Mouse (Mus musculus) MEL (cell line): Measurements from ENCODE around the gene AC134908.4. TPM values are rescaled to one million over a fixed set of nuclear protein-coding genes. Genes with fewer than 3 reads are reported as not detected.

Experiments
- DNase-seq: peaks from one replicate; pipeline ENCODE4 v3.0.0; 2011; ENCODE audit warnings: low read depth, low spot score
- H3K27ac ChIP-seq: 2 replicates; pipeline ENCODE4 v1.5.1; 2012; ENCODE audit warnings: low read depth, mild to moderate bottlenecking, control low read depth, low read length, moderate library complexity; ENCODE audit not compliant: control insufficient read depth
- H3K27me3 ChIP-seq, 2 experiments: fragments of 150-350 bp in 1 of 2; sonication (generic) in 1 of 2; 2 replicates each; pipeline ENCODE4 v1.6.1; 2012; ENCODE audit warnings: low read length in 2 of 2, mild to moderate bottlenecking in 2 of 2, improper control_type of control experiment in 1 of 2, moderate library complexity in 1 of 2; ENCODE audit not compliant: insufficient read depth in 2 of 2, control insufficient read depth in 1 of 2
- H3K36me3 ChIP-seq, 2 experiments: 2 replicates each; pipeline ENCODE4 v1.6.1; 2012 to 2014; ENCODE audit warnings: low read length in 2 of 2, improper control_type of control experiment in 1 of 2, inconsistent platforms in 1 of 2, mild to moderate bottlenecking in 1 of 2; ENCODE audit not compliant: insufficient read depth in 2 of 2, control insufficient read depth in 1 of 2
- H3K4me1 ChIP-seq, 2 experiments: fragments of 150-350 bp in 1 of 2; sonication (generic) in 1 of 2; 2 replicates each; pipeline ENCODE4 v1.6.1; 2012; ENCODE audit warnings: low read length in 2 of 2, improper control_type of control experiment in 1 of 2, mild to moderate bottlenecking in 1 of 2; ENCODE audit not compliant: insufficient read depth in 2 of 2, control insufficient read depth in 1 of 2
- H3K4me3 ChIP-seq, 2 experiments: fragments of 150-350 bp in 1 of 2; sonication (generic) in 1 of 2; 2 replicates each; pipeline ENCODE4 v1.5.1; 2012; ENCODE audit warnings: low read depth in 2 of 2, low read length in 2 of 2, mild to moderate bottlenecking in 2 of 2, moderate library complexity in 2 of 2, control low read depth in 1 of 2, improper control_type of control experiment in 1 of 2; ENCODE audit not compliant: control insufficient read depth in 1 of 2, insufficient read depth in 1 of 2
- H3K79me2 ChIP-seq: 2 replicates; pipeline ENCODE4 v1.6.1; 2012; ENCODE audit warnings: mild to moderate bottlenecking, low read length, moderate library complexity; ENCODE audit not compliant: control insufficient read depth, poor library complexity, insufficient read depth
- H3K9ac ChIP-seq: 2 replicates; pipeline ENCODE4 v1.6.1; 2012; ENCODE audit warnings: low read depth, mild to moderate bottlenecking, control low read depth, low read length, moderate library complexity; ENCODE audit not compliant: control insufficient read depth, poor library complexity, severe bottlenecking
- H3K9me3 ChIP-seq: fragments of 150-350 bp; sonication (generic); replicated peaks from 2 replicates; pipeline ENCODE4 v1.6.1; 2012; ENCODE audit warnings: mild to moderate bottlenecking, low read length, improper control_type of control experiment, moderate library complexity; ENCODE audit not compliant: insufficient read depth
- GATA1 ChIP-seq: IDR thresholded peaks from 2 replicates; pipeline ENCODE4 v1.6.1; 2011; ENCODE audit warnings: low read depth, low read length, improper control_type of control experiment
- HCFC1 ChIP-seq: IDR thresholded peaks from 2 replicates; pipeline ENCODE4 v1.6.1; 2012; ENCODE audit warnings: low read depth, mild to moderate bottlenecking, inconsistent platforms, low read length, improper control_type of control experiment, moderate library complexity
- MAFK ChIP-seq: IDR thresholded peaks from 2 replicates; pipeline ENCODE4 v1.6.1; 2011; ENCODE audit warnings: low read depth, mild to moderate bottlenecking, low read length, improper control_type of control experiment, borderline replicate concordance
- MXI1 ChIP-seq: IDR thresholded peaks from 2 replicates; pipeline ENCODE4 v1.6.1; 2011; ENCODE audit warnings: mild to moderate bottlenecking, low read depth, low read length, improper control_type of control experiment
- MYB ChIP-seq: IDR thresholded peaks from 2 replicates; pipeline ENCODE4 v1.6.1; 2011; ENCODE audit warnings: mild to moderate bottlenecking, low read depth, low read length, improper control_type of control experiment
- MYC ChIP-seq: IDR thresholded peaks from 2 replicates; pipeline ENCODE4 v1.6.1; 2011; ENCODE audit warnings: low read depth, mild to moderate bottlenecking, low read length, improper control_type of control experiment, moderate library complexity
- NRF1 ChIP-seq: IDR thresholded peaks from 2 replicates; pipeline ENCODE4 v1.6.1; 2014; ENCODE audit warnings: low read depth, mild to moderate bottlenecking, inconsistent platforms, low read length, improper control_type of control experiment, moderate library complexity; ENCODE audit not compliant: poor library complexity, insufficient read depth, severe bottlenecking
- POLR2A ChIP-seq, 2 experiments: IDR thresholded peaks; 2 replicates each; pipeline ENCODE4 v1.6.1; 2011 to 2012; ENCODE audit warnings: low read length in 2 of 2, mild to moderate bottlenecking in 2 of 2, control low read depth in 1 of 2, improper control_type of control experiment in 1 of 2, low read depth in 1 of 2, moderate library complexity in 1 of 2; ENCODE audit not compliant: control insufficient read depth in 1 of 2, insufficient read depth in 1 of 2, poor library complexity in 1 of 2
- RCOR1 ChIP-seq: IDR thresholded peaks from 2 replicates; pipeline ENCODE4 v1.6.1; 2012; ENCODE audit warnings: low read depth, mild to moderate bottlenecking, inconsistent platforms, low read length, improper control_type of control experiment
- SIN3A ChIP-seq: IDR thresholded peaks from 2 replicates; pipeline ENCODE4 v1.6.1; 2012; ENCODE audit warnings: low read length, improper control_type of control experiment, inconsistent platforms
- TCF12 ChIP-seq: IDR thresholded peaks from 2 replicates; pipeline ENCODE4 v1.6.1; 2014; ENCODE audit warnings: low read depth, mild to moderate bottlenecking, inconsistent platforms, low read length, improper control_type of control experiment, moderate library complexity
- USF1 ChIP-seq: IDR thresholded peaks from 2 replicates; pipeline ENCODE4 v1.6.1; 2014; ENCODE audit warnings: low read depth, mild to moderate bottlenecking, inconsistent platforms, low read length, improper control_type of control experiment, moderate library complexity
- ZC3H11A ChIP-seq: IDR thresholded peaks from 2 replicates; pipeline ENCODE4 v1.6.1; 2012; ENCODE audit warnings: low read depth, mild to moderate bottlenecking, inconsistent platforms, low read length, improper control_type of control experiment
- ZKSCAN1 ChIP-seq: IDR thresholded peaks from 2 replicates; pipeline ENCODE4 v1.6.1; 2012; ENCODE audit warnings: low read depth, mild to moderate bottlenecking, inconsistent platforms, low read length, improper control_type of control experiment, moderate library complexity
- polyA plus RNA-seq, 2 experiments: library from polyadenylated mRNA; stranded (reverse) in 1 of 2; unstranded in 1 of 2; fragments of >175 nt in 1 of 2; fragments of >200 nt in 1 of 2; gene quantifications; 2 replicates each; pipeline versions ENCODE4 v1.2.1 to v1.2.4; 2012; ENCODE audit warnings: low replicate concordance in 2 of 2, low read depth in 1 of 2; ENCODE audit not compliant: insufficient read length in 2 of 2, insufficient read depth in 1 of 2, missing spikeins in 1 of 2
- total RNA-seq: library from RNA; depleted of rRNA; stranded (reverse); fragments of 300-350 nt; gene quantifications from 2 replicates; pipeline ENCODE4 v1.2.3, GENCODE M21; 2012

AC134908.4 gene
- total and polyA plus RNA-seq, 3 experiments: 0.92 TPM; not detected in 2

GRCm38 (mm10) chr17:25796211-25796771, 832 bp upstream of the AC134908.4 start:
- TF ChIP-seq MYC: no peak
- TF ChIP-seq HCFC1: no peak
- 0 out of 4 replicates have a peak, but pooled peaks of 1 of the 2 experiments have one; percentile 1 for TF ChIP-seq POLR2A (IDR thresholded peaks at IDR 0.05; ENCODE audit: control insufficient read depth in 1 of 2, insufficient read depth in 1 of 2, low read depth in 1 of 2, low read length in 2 of 2, poor library complexity in 1 of 2)
- peak overlapping the region; percentile 69 to 95 for H3K4me3 ChIP-seq
- peaks cover 0 to 4% of the 10 kb centered on the region in 2 experiments; a peak in 1 of 4 replicates for H3K36me3 ChIP-seq
- H3K4me1 ChIP-seq: peaks cover 0 to 24% of the 10 kb centered on the region in 2 experiments; a peak in 1 of 4 replicates
- H3K9ac ChIP-seq: peak overlapping the region; percentile 73
- peak; percentile 40 for DNase-seq
- H3K27me3 ChIP-seq: no peaks in the 10 kb centered on the region
- peaks cover 19% of the 10 kb centered on the region for H3K79me2 ChIP-seq
- no peak overlapping the region for H3K27ac ChIP-seq
- no peaks in the 10 kb centered on the region for H3K9me3 ChIP-seq

- H3K4me3 ChIP-seq: no peak overlapping the region
- H3K27ac ChIP-seq: no peak overlapping the region
- peaks cover 0 to 9% of the 10 kb centered on the region in 2 experiments; a peak in 1 of 4 replicates for H3K36me3 ChIP-seq
- TF ChIP-seq MYB: no peak
- TF ChIP-seq GATA1: no peak
- TF ChIP-seq SIN3A: no peak
- TF ChIP-seq MYC: no peak
- no peak for TF ChIP-seq USF1
- TF ChIP-seq ZC3H11A: no peak
- TF ChIP-seq MXI1: no peak
- no peak for TF ChIP-seq HCFC1
- no peak for TF ChIP-seq NRF1
- TF ChIP-seq MAFK: no peak
- no peak for TF ChIP-seq ZKSCAN1
- no peaks in the 10 kb centered on the region for H3K27me3 ChIP-seq
- peaks cover 20% of the 10 kb centered on the region for H3K79me2 ChIP-seq
- H3K4me1 ChIP-seq: peaks cover 0 to 30% of the 10 kb centered on the region in 2 experiments; a peak in 2 of 4 replicates
- H3K9ac ChIP-seq: no peak overlapping the region
- DNase-seq: no peak
- no peaks in the 10 kb centered on the region for H3K9me3 ChIP-seq
These were observed 461 bp downstream of the AC134908.4 start for GRCm38 (mm10) chr17:25794998-25795397.

GRCm38 (mm10) chr17:25794197-25794596, 1.3 kb downstream of the AC134908.4 start:
- H3K4me1 ChIP-seq: peaks cover 0 to 30% of the 10 kb centered on the region in 2 experiments; a peak in 2 of 4 replicates
- no peaks in the 10 kb centered on the region for H3K9me3 ChIP-seq
- no peak overlapping the region for H3K9ac ChIP-seq
- no peak overlapping the region for H3K27ac ChIP-seq
- TF ChIP-seq RCOR1 (no peak), TCF12 (no peak)
- no peaks in the 10 kb centered on the region for H3K27me3 ChIP-seq
- no peak overlapping the region for H3K4me3 ChIP-seq
- DNase-seq: no peak
- H3K79me2 ChIP-seq: peaks cover 20% of the 10 kb centered on the region
- peaks cover 0 to 9% of the 10 kb centered on the region in 2 experiments; a peak in 1 of 4 replicates for H3K36me3 ChIP-seq
